Mouse (Mus musculus): Measurements from ENCODE around the gene Bloc1s4. TPM values are rescaled to one million over a fixed set of nuclear protein-coding genes. Genes with fewer than 3 reads are reported as not detected.
"Not testable (repeated sequence)": the region's sequence is repeated elsewhere in the genome, so short reads cannot be mapped to it uniquely, and the experiment has no call there.

Gene Bloc1s4
- polyA plus RNA-seq (2015; fragmentation: Nextera tagmentation; extraction: Ambion mirVana) = 18.2 and 20.4 TPM in 2 replicates

GRCm38 (mm10) chr5:36748536-36749061, at the start of gene Bloc1s4:
Bloc1s4 (minus strand) TSS chr5:36748650.
- Histone ChIP-seq H3K4me3 (peak within 1 kb of the TSS; percentile 75), H3K9ac (peak within 1 kb of the TSS; percentile 70), H3K27me3 (no peaks in the 10 kb centered on the region), H3K4me2 (peak within 1 kb of the TSS; percentile 93), H3K4me1 (replicated peaks) (peaks cover 20% of the 10 kb centered on the region), H3K36me3 (no peaks in the 10 kb centered on the region), H3K9me3 (replicated peaks) (no peaks in the 10 kb centered on the region), H3K27ac (no peak within 1 kb of the TSS)
- ATAC-seq (replicated peaks; ENCODE audit: insufficient number of reproducible peaks, insufficient read depth, low FRiP score, low read depth) = peak; percentile 88
- WGBS = 4% methylated on average over 31 of the region's 31 CpGs

- Histone ChIP-seq H3K4me2 (peak overlapping the region; percentile 71), H3K9me3 (replicated peaks) (no peaks in the 10 kb centered on the region), H3K4me3 (peak overlapping the region; percentile 66; the same call in 1 of the 2 replicates), H3K27ac (no peak overlapping the region), H3K36me3 (peaks cover 6% of the 10 kb centered on the region; the same call in 1 of the 2 replicates), H3K27me3 (0 out of 2 replicates have a peak, but pooled peaks cover 5% of the 10 kb centered on the region), H3K9ac (peak overlapping the region; percentile 27; the same call in 1 of the 2 replicates), H3K4me1 (replicated peaks) (peaks cover 12% of the 10 kb centered on the region; the same call in 1 of the 2 replicates)
- WGBS = 51% methylated on average over 8 of the region's 8 CpGs
- no peak for ATAC-seq (replicated peaks; ENCODE audit: insufficient number of reproducible peaks, insufficient read depth, low FRiP score, low read depth)
These were observed 48.8 kb upstream of the Bloc1s4 start for GRCm38 (mm10) chr5:36797291-36797690.

- H3K4me3 ChIP-seq = peak within 1 kb of the TSS; percentile 66
- peak within 1 kb of the TSS; percentile 97 for H3K27ac ChIP-seq
- WGBS = under 1% methylated on average over 89 of the region's 90 CpGs
- not testable (repeated sequence) for H3K36me3 ChIP-seq; H3K9me3 ChIP-seq (replicated peaks); H3K27me3 ChIP-seq
- peaks cover 12% of the 10 kb centered on the region; the same call in 1 of the 2 replicates for H3K4me1 ChIP-seq (replicated peaks)
- ATAC-seq (replicated peaks; ENCODE audit: insufficient number of reproducible peaks, insufficient read depth, low FRiP score, low read depth) = peak; percentile 83
- H3K9ac ChIP-seq = peak within 1 kb of the TSS; percentile 78
- H3K4me2 ChIP-seq = peak within 1 kb of the TSS; percentile 71
These were observed 48.0 kb upstream of the Bloc1s4 start, which contains the start of gene Mrfap1 for GRCm38 (mm10) chr5:36796296-36797014. Mrfap1 (minus strand) TSS chr5:36796772.

- not testable (repeated sequence) for H3K27me3 ChIP-seq, H3K36me3 ChIP-seq
- 3% methylated on average over 35 of the region's 37 CpGs for WGBS
These were observed 47.3 kb upstream of the Bloc1s4 start for GRCm38 (mm10) chr5:36795647-36796295.

GRCm38 (mm10) chr5:36791861-36792260, 43.4 kb upstream of the Bloc1s4 start:
- H3K4me3 ChIP-seq = no peak overlapping the region
- no peak overlapping the region for H3K4me2 ChIP-seq
- peaks cover 8% of the 10 kb centered on the region; the same call in 1 of the 2 replicates for H3K4me1 ChIP-seq (replicated peaks)
- no peaks in the 10 kb centered on the region for H3K27me3 ChIP-seq
- no peak for ATAC-seq (replicated peaks; ENCODE audit: insufficient number of reproducible peaks, insufficient read depth, low FRiP score, low read depth)
- H3K9me3 ChIP-seq (replicated peaks) = no peaks in the 10 kb centered on the region
- H3K36me3 ChIP-seq = peaks cover 6% of the 10 kb centered on the region; the same call in 1 of the 2 replicates
- whole genome bisulfite sequencing = 71% methylated on average over 9 of the region's 9 CpGs
- no peak overlapping the region for H3K27ac ChIP-seq
- no peak overlapping the region for H3K9ac ChIP-seq

More at GRCm38 (mm10) chr5:36795647-36796295, 47.3 kb upstream of the Bloc1s4 start:
- H3K27ac ChIP-seq = peak overlapping the region; percentile 97
- H3K9me3 ChIP-seq (replicated peaks) = not testable (repeated sequence)
- peak overlapping the region; percentile 66 for H3K4me3 ChIP-seq
- H3K4me1 ChIP-seq (replicated peaks) = peaks cover 12% of the 10 kb centered on the region; the same call in 1 of the 2 replicates
- peak; percentile 65 for ATAC-seq (replicated peaks; ENCODE audit: insufficient number of reproducible peaks, insufficient read depth, low FRiP score, low read depth)
- H3K9ac ChIP-seq = peak overlapping the region; percentile 78
- peak overlapping the region; percentile 71 for H3K4me2 ChIP-seq

GRCm38 (mm10) chr5:36786052-36786451, 37.6 kb upstream of the Bloc1s4 start:
- Histone ChIP-seq H3K36me3 (no peaks in the 10 kb centered on the region), H3K27ac (no peak overlapping the region), H3K4me2 (no peak overlapping the region), H3K4me1 (replicated peaks) (no peaks in the 10 kb centered on the region), H3K9ac (no peak overlapping the region), H3K4me3 (no peak overlapping the region), H3K9me3 (replicated peaks) (no peaks in the 10 kb centered on the region), H3K27me3 (no peaks in the 10 kb centered on the region)
- WGBS = 88% methylated on average over 5 of the region's 5 CpGs
- no peak for ATAC-seq (replicated peaks; ENCODE audit: insufficient number of reproducible peaks, insufficient read depth, low FRiP score, low read depth)

GRCm38 (mm10) chr5:36779512-36779911, 31.1 kb upstream of the Bloc1s4 start:
- WGBS = 85% methylated on average over 2 of the region's 2 CpGs
- Histone ChIP-seq H3K27ac (no peak overlapping the region), H3K9me3 (replicated peaks) (no peaks in the 10 kb centered on the region), H3K4me1 (replicated peaks) (no peaks in the 10 kb centered on the region), H3K4me2 (no peak overlapping the region), H3K9ac (no peak overlapping the region), H3K27me3 (no peaks in the 10 kb centered on the region), H3K36me3 (no peaks in the 10 kb centered on the region), H3K4me3 (no peak overlapping the region)
- ATAC-seq (replicated peaks; ENCODE audit: insufficient number of reproducible peaks, insufficient read depth, low FRiP score, low read depth) = no peak

- WGBS = 100% methylated on average over 1 of the region's 2 CpGs
- no peaks in the 10 kb centered on the region for H3K9me3 ChIP-seq (replicated peaks)
These were observed 30.5 kb upstream of the Bloc1s4 start for GRCm38 (mm10) chr5:36778901-36779300.

GRCm38 (mm10) chr5:36777186-36777585, 28.7 kb upstream of the Bloc1s4 start:
- Histone ChIP-seq H3K27me3 (no peaks in the 10 kb centered on the region), H3K27ac (no peak overlapping the region), H3K4me3 (no peak overlapping the region), H3K9ac (no peak overlapping the region), H3K4me1 (replicated peaks) (peaks cover 2% of the 10 kb centered on the region; the same call in 1 of the 2 replicates), H3K4me2 (no peak overlapping the region), H3K9me3 (replicated peaks) (no peaks in the 10 kb centered on the region), H3K36me3 (no peaks in the 10 kb centered on the region)
- 9% methylated on average over 2 of the region's 2 CpGs for WGBS
- ATAC-seq (replicated peaks; ENCODE audit: insufficient number of reproducible peaks, insufficient read depth, low FRiP score, low read depth) = no peak

More at GRCm38 (mm10) chr5:36778901-36779300, 30.5 kb upstream of the Bloc1s4 start:
- H3K4me2 ChIP-seq = no peak overlapping the region
- no peak for ATAC-seq (replicated peaks; ENCODE audit: insufficient number of reproducible peaks, insufficient read depth, low FRiP score, low read depth)
- no peaks in the 10 kb centered on the region for H3K27me3 ChIP-seq
- no peak overlapping the region for H3K9ac ChIP-seq
- H3K36me3 ChIP-seq = no peaks in the 10 kb centered on the region
- H3K4me1 ChIP-seq (replicated peaks) = no peaks in the 10 kb centered on the region
- H3K4me3 ChIP-seq = no peak overlapping the region
- H3K27ac ChIP-seq = no peak overlapping the region

GRCm38 (mm10) chr5:36776021-36776575, 27.6 kb upstream of the Bloc1s4 start:
- no peak overlapping the region for H3K9ac ChIP-seq

GRCm38 (mm10) chr5:36775317-36775716, 26.9 kb upstream of the Bloc1s4 start:
- no peak for ATAC-seq (replicated peaks; ENCODE audit: insufficient number of reproducible peaks, insufficient read depth, low FRiP score, low read depth)
- Histone ChIP-seq H3K9me3 (replicated peaks) (no peaks in the 10 kb centered on the region), H3K27me3 (no peaks in the 10 kb centered on the region), H3K36me3 (no peaks in the 10 kb centered on the region), H3K4me2 (no peak overlapping the region), H3K9ac (no peak overlapping the region), H3K4me3 (no peak overlapping the region), H3K27ac (no peak overlapping the region), H3K4me1 (replicated peaks) (peaks cover 2% of the 10 kb centered on the region; the same call in 1 of the 2 replicates)
- WGBS = 80% methylated on average over 2 of the region's 2 CpGs

More at GRCm38 (mm10) chr5:36776021-36776575, 27.6 kb upstream of the Bloc1s4 start:
- WGBS = 22% methylated on average over 9 of the region's 9 CpGs
- Histone ChIP-seq H3K9me3 (replicated peaks) (no peaks in the 10 kb centered on the region), H3K27ac (0 out of 2 replicates have a peak overlapping the region, but pooled peaks have one; percentile 9), H3K4me3 (no peak overlapping the region), H3K4me2 (no peak overlapping the region), H3K36me3 (no peaks in the 10 kb centered on the region), H3K4me1 (replicated peaks) (peaks cover 2% of the 10 kb centered on the region; the same call in 1 of the 2 replicates), H3K27me3 (no peaks in the 10 kb centered on the region)
- ATAC-seq (replicated peaks; ENCODE audit: insufficient number of reproducible peaks, insufficient read depth, low FRiP score, low read depth) = no peak
